Mouse (Mus musculus): ENCODE data around the gene Hdc.
"Not testable (repeated sequence)": the region's sequence is repeated elsewhere in the genome, so short reads cannot be mapped to it uniquely, and the experiment has no call there.

Hdc gene

DNA sequence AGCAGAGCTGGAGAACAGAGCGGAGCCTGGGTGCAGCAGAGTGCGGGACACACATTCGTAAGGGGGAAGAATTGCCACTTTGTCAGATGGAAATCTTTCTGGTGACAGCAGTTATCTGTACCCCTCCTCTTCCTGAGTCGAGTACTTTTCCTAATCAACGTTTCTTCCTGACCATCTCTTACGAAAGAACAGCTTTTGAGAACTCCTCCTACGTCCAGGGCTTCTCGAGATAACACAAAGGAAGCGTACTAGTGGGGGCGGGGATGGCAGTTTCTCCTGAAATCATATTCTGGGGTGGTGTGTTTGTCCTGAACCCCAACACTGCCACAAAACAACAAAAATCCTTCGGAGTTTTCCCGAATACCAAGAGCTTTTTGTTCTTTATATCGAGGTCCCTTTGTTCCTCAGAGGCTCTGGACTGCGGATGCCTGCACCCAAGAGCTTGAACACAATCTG, at the start of gene Hdc:
TSS of gene Hdc (minus strand) at position 51 of the 456 bp plus-strand sequence.
- no peak for DNase-seq (ENCODE audit: low spot score in 2 of 2)

GRCm38 (mm10) chr2:126668621-126669252, 49.6 kb upstream of the Hdc start:
- DNase-seq (ENCODE audit: low spot score in 2 of 2): no peak

DNA sequence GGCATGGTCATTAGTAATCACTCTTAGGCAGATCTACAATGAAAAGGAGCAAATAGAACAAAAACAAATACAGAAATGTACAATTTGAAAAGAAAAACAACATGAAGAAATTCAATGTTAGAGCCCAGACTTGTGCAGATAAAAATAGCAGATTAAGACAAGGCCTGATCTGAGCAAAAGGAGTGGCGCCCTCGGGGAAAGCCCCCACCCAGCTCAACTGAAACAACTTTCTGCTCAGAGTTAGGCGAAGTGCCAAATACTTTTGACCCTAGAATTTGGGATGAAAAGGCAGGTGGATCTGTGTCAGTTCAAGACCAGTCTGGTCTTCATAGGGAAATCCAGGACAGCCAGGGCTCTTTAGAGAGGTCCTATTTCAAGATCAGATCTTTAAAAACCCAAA, 46.9 kb upstream of the Hdc start:
- DNase-seq (ENCODE audit: low spot score in 2 of 2): no peak

DNA sequence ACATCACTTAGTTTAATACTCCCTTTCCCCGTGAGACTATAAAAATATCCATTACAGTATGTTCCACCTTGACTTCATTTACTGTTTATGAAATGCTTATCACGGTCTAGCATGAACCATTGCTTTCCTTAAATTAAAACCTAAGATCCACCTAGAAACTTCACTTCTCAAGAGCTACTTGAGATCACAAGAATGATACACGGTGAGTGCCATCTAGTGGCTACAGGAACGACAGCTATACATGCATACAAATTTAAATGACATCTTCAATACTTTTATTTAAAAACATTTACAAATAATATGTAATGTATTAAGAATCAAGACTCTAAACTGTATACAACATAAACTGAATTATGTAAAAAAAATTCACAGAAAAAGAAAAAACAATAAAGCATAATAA, 44.4 kb upstream of the Hdc start:
- no peak for DNase-seq (ENCODE audit: low spot score in 2 of 2)

DNA sequence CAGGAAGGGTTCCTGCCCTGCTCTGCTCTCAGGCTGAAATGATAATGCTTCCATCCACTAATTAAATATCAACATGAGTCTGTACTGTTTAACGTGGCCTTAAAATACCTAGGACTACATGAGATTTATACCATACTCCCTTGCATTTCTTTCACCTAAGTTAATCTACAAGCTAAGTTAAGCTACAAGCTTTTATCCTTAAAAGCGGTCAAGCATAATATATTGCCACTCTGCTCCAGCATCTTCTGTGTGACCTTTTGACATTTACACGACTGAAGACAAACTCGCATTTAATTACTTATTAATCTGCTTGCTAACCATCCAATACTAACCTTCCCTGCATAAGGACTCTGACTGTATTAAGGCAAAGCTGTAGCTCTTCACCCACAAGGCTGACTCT, 33.8 kb upstream of the Hdc start:
- no peak for DNase-seq (ENCODE audit: low spot score in 2 of 2)

- no peak for DNase-seq (ENCODE audit: low spot score in 2 of 2)
Observed at GRCm38 (mm10) chr2:126647762-126648161, 28.7 kb upstream of the Hdc start.

GRCm38 (mm10) chr2:126646461-126646860, 27.4 kb upstream of the Hdc start:
- DNase-seq (ENCODE audit: low spot score in 2 of 2): no peak

- DNase-seq (ENCODE audit: low spot score in 2 of 2): no peak
Observed at GRCm38 (mm10) chr2:126644768-126645167, 25.7 kb upstream of the Hdc start.

DNA sequence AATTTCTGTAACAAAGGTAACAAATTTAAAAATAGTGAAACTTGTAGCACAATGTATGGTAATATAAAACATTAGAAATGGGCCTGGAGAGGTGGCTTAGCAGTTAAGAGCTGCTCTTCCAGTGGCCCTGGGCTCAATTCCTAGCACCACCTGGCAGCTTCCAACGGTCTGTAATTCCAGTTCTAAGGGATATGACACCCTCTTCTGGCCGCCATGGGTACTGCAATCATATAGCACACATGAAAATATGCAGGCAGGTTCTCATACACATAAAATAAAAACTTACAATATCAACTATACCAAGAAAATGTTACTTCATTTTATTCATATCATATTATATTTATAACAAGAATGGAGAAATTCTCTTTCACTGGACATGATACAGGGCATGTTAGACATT, 21.2 kb upstream of the Hdc start:
- DNase-seq (ENCODE audit: low spot score in 2 of 2): no peak

DNA sequence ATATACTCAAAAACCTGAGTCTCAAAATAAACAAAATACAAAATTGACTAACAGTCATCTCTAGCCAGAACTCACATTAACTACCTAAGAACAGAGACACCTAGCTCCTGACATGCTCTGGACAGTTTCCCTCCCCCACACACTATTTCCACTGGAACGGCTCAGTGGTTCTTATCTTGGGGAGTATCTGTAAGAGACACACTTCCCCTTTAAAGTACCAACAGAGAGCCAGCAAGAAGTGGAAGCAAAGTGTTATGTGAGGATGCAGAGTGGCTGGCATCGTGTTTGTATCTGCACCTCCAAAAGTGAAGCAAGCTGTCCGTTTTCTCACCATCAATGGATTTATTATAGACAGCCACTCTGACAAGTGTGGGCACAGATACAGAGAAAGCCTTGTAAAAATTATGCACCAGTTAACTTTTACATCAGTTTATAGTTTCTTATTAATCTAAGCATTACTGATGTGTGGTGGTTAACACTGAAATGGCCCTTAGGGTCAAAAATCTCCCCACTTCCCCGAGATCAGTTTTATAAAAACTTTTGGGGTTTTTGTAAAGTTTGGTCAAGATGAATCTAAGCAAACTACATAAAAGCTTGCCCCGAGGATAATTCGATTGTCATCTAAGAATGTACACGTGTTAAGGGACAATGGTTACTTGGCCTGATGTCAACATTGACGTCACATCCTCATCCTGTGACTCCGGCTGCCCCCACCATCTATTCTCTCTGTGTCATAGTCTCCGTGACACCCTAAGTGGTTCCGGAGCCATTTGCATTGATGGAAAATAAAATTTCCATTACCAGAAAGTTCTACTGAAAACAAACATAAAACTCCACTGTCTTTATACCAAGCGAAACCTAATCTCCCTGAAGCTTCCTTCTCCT, 17.1 kb upstream of the Hdc start:
- DNase-seq (ENCODE audit: low spot score in 2 of 2): peak; percentile 40 to 54

DNA sequence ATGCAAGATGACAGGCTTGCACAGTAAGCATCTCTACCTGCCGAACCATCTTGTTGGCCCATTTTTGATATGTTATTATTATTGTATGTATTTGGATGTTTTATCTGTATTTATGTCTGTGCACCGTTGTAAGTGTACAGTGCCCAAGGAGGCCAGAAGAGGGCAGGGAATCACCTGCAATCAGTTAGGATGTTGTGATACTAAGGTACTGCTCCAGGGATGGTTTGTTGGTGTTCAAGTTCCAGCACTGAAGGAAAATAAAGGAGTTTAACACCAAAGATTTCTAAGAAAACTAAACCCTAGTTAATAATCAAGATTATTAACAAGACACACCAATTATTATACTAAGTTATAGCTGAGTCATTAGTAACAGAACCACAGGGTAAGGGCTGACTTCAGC, 14.1 kb upstream of the Hdc start:
- no peak for DNase-seq (ENCODE audit: low spot score in 2 of 2)

DNA sequence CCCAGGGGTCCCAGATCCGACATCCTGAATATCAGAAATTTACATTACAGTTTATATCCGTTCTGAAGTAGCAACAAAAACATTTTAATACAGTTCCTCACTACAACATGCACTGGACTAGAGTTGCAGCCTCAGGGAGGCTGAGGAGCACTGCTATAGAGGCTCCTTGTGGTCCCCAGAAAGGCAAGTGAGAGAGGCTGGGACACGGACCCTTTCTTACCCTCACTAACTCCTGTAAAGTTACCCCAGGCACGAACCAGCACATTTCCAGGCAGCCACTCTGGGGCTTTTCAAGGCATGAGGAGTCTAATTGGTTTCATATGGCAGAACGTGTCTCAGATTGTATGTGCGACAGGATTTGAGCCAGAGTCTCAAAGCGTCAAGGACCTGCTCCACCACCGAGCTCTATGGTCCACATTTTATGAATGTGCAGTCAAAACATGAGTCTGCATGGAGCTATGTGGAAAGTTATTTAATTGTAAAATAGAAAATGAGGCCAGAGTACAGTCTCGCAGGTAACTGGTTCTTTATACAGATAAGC, 9.4 kb upstream of the Hdc start:
- no peak for DNase-seq (ENCODE audit: low spot score in 2 of 2)

DNA sequence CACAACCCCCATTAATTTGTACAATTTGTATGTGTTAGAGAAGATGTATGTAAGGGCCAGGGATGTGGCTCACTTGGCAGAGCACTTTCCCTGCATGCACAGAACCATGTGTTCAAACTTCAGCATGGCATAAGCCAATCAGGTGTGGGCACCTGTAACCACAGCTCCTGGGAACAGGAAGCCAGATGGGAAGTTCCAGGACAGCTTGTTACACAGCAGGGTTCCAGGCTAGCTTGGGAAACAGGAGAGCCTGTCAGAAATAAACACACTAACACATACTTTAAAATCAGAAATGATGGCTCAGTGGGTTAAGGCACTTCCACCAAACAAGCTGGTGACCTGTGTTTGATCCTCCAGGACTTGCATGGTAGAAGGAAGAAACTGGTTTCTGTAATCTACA, 4.0 kb upstream of the Hdc start:
- no peak for DNase-seq (ENCODE audit: low spot score in 2 of 2)

DNA sequence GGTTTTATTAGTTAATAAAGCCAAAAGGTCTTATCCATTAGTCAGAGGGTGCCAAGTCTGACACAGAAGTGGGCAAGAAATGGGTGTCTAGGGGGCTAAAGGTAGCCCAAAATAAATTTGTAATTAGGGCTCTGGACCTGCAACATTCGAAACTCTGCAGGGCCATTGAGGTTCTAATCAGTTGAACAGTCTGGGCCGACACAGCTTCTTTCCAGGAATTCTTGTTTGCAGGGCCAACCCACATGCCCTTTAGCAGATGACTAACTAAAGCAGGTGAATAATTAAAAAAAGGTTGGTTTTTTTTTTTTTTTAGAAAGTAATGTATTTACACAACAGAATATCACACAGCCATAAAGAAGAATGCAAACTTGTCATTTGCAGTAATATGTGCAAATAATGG, 3.4 kb upstream of the Hdc start:
- DNase-seq (ENCODE audit: low spot score in 2 of 2): no peak

DNA sequence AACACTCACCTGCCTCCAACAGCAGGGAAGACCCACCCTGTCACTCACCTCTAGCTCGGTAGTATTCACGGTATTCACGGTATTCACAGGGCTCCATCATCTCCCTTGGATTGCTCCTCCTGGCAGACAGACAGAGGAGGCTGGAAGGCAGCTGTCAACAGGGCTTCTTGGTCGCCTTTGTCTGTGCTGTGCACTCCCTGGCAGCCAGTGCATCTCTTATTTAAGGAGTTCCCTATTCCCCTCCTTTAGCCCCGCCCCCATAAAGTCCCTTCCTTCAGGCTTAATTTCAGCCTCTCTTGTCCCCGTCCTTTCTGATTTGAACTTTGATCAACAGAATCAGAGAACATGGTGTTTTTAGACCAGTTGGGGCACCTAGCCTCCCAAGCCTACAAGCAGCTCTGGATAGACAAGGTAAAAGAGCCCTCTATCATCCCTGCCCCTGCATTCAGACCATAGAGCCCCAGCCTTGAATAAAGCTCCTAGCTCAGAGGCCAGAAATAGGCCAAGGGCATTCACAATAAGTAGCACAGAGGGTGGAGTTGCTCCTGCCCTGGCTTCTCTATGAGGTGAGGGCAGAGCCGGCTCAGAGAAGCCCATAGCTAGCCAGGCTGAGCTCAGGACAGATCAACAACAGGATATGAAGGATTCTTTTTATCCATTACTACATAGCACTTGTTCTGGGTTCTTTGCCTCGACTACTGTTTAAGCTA, 474 bp downstream of the Hdc start:
- DNase-seq (ENCODE audit: low spot score in 2 of 2): no peak

- DNase-seq (ENCODE audit: low spot score in 2 of 2): no peak
Observed at GRCm38 (mm10) chr2:126615355-126615754, 3.7 kb downstream of the Hdc start.

- DNase-seq (ENCODE audit: low spot score in 2 of 2): not testable (repeated sequence)
Observed at GRCm38 (mm10) chr2:126609600-126609999, 9.5 kb downstream of the Hdc start.

DNA sequence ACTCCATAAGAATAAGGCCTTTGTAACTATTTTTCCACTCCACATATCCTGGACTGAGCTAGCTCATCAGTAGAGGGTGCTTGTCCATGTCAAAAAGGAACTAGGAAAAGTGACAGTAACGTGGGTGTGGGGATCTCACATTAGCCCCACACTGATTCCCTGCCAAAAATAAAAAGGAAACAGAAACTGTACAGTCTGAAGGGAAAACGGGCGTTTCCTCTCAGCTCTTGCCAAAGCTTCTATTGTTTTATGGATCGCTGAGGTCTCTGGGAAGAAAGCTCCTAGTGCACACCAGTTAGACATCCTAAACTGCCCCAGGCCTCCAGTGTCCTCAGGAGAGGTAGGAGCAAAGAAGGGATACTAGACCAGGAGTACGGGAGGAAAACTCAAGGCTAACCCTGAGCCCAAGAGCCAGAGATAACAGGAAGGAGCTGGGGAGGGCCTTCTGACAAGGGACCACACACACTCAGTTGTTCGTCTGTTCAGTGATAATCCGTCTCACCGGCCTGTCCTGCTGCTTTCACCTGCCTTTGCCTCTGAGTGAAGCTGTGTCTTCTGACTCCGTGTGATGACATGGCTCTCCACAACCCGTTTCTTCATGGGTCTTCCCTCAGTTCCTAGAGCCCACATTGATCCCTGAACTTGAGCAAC, 11.4 kb downstream of the Hdc start:
- peak; percentile 47 to 70 for DNase-seq (ENCODE audit: low spot score in 2 of 2)

DNA sequence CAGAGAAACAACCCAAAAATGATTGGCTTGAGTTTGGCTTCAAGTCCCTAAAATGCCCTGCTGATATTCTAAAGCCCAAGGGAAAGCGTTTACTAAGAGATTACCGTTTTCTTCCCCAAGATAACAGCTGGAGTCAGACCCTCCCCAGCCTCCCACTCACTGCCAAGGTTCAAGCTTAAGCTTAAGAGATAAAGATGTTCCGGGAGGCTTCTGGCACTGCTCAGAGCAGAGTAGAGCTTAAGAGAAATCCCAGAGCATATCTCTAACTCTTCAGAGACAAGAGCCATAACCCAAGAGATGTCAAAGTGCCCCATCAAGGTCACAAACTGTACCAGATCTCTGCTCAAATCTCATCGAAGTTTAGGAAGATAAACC, 12.4 kb downstream of the Hdc start:
- no peak for DNase-seq (ENCODE audit: low spot score in 2 of 2)

DNA sequence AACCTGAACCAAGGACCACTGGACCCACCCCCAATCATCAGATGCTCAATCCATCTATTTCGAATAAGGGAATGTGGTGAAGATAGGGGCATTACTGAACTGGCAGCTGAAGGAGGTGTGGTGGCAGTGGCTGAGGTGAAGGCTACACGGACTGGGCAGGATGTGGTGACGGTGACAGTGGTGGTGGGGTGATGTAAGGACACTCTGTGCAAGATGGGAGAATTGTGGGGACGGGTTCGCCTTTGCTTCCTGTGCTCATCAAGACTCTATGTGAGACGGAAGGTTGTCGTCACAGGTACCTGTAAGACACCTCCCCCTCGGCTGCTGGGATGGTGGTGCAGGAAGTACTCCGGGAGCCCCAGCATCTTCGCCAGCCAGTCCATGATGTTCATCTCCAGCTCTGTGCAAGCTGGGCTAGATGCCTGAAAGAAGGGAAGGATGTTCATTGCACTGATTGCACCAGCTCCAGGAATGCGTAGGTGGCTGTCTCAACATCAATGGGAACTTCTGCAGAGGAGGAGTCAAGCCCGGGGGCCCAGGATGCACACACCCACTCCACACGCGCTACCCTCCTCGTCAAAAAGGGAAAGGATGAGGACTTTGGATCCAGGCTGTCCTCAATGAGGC, 12.9 kb downstream of the Hdc start:
- DNase-seq (ENCODE audit: low spot score in 2 of 2): peak in 1 of 2 experiments; percentile 21

GRCm38 (mm10) chr2:126601918-126602600, 17.0 kb downstream of the Hdc start:
- no peak for DNase-seq (ENCODE audit: low spot score in 2 of 2)
